Mouse (Mus musculus) gastrocnemius, postnatal 25 days (tissue): Measurements from ENCODE around the gene Igsf11. TPM values are rescaled to one million over a fixed set of nuclear protein-coding genes. Genes with fewer than 3 reads are reported as not detected.

Source experiments
- DNase-seq: peaks from one replicate; pipeline ENCODE4 v3.0.0; 2022
- total RNA-seq, 2 experiments: library from RNA; stranded (reverse); gene quantifications; 1 replicate in 1 of 2; 2 replicates in 1 of 2; pipeline ENCODE4 v1.2.3; 2021

Igsf11 gene
- total RNA-seq, 2 experiments from 2014 or later, result 0.21 to 0.43 TPM

DNA sequence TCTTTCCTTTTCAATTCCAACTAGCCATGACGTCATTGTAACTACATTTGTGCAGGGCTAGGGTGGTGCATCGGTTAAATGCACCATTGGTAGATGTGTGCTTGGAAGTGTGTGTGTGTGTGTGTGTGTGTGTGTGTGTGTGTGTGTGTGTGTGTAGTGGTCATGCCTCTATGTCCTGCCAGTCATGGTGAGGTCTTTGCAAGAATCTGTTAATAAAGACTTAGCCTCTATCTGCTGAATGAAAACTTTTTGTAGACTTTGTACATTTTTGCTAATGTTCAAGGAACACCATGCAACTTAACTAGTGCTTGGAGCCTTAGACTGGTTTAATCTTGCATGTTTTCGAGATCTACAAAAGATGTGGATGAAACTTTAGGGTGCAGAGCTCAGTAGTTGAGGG, 48.3 kb downstream of the Igsf11 start:
- DNase-seq, result no peak

DNA sequence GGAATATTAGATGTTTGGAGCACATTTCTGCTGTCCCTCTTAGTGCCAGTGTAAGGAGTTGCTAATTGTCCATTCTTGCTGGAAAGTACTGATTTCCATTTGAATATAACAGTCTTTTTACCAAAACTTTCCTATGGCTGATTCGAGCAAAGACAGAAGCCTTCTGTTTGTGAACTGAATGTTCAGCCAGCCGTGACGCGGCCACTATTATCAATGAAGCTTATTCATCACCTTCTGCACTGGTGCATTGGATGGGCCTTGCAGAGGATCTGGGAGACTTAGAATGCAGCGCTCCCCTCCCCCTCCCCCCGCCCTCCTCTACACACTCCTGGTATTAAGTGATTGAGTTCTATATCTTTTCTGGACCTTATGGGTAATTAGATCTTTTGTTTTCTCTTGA, 48.8 kb downstream of the Igsf11 start:
- no peak for DNase-seq

DNA sequence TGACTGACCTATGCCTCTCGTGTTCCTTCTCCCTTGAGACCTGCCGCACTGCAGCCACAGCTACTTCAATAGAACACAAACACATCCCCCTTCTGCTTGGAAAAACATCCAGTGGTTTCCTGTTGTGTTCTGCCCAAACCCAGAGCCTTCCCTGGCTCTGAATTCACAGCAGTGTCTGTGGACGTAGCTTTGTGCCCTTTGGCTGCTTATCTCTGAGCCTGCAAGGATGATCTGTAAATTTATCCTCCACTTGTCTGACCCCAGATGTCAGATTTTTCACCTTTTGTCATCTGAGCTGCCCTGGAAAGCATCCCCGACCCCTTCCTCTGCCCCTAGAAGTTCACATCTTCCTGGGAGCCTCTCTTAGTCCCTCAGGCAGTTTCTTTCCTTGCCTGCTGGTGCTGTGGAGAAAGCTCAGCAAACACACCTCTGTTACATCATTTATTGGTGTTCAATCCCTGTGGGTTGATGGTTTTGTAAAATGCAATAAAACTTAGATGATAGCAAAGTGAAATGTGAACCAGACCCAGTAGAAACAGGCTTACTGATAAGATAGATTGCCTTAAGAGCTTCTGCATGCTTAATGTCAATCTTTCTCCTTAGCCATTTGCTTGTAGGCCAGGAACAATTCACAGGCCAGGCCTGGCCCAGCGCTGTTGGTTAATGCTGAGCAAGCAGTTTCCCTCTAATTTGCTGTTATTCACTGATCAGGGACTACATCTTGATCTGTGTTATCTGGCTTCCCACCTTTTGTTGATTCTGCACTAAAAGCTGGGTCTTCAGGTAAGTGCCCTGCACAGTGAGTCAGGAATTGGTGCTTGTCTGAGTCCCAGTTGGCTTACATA, 51.5 kb downstream of the Igsf11 start:
- no peak for DNase-seq

DNA sequence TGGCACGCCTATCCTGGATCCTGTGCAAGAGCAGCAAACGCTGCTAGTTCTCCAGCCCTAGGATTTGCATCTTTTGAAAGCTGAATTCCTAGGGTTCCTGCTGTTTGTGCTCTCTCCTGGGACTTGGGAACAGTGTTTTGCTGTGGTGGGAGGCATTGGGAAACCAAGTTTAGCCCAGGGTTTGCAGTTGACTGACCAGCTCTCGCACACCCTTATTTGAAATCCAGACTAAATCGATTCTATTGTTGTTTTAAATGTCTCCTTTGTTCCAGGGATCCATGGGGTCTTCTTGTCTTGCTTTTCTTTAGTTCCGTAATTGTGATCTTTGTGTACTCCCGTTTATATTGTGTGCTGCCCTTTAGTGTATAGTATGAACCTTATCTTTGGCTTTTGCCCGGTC, 52.6 kb downstream of the Igsf11 start:
- DNase-seq, result no peak

DNA sequence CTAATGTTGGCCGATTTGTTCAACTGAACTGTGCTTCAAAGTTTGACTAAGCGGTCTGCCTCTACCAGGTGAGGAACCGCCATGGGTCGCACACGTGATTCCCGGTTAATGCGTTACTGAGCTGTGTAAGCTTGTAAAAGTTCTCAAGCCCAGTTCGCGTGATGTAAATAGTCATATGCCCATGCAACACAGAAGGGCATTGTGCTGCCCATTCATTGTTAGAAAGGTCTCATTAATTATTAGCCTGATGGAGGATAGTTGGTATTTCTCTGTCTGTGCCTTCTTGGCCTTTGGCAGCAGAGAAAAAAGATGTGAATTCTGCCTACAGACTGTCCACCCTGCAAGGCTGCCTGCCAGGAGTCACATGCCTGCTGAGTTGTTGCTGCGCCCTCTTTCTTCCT, 53.1 kb downstream of the Igsf11 start:
- DNase-seq, result no peak

DNA sequence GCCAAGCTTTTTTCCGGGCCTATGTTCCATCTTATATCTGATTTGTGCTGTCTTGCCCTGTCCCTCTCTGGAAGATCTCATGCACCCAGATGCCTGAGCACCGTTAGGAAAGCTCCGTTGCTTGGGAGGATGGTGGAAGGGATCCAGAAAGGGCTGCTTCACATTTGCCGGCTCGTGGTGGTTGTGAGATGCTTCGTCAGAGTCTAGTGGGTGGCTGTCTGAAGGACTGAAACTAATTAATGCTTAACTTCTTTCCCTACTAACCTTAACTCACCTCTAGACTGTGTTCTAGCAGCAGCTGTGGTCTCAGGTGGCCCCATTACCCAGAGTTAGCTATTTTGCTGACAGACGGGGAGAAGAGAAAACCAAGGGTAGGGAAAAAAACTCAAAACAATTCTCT, 54.0 kb downstream of the Igsf11 start:
- DNase-seq, result no peak

DNA sequence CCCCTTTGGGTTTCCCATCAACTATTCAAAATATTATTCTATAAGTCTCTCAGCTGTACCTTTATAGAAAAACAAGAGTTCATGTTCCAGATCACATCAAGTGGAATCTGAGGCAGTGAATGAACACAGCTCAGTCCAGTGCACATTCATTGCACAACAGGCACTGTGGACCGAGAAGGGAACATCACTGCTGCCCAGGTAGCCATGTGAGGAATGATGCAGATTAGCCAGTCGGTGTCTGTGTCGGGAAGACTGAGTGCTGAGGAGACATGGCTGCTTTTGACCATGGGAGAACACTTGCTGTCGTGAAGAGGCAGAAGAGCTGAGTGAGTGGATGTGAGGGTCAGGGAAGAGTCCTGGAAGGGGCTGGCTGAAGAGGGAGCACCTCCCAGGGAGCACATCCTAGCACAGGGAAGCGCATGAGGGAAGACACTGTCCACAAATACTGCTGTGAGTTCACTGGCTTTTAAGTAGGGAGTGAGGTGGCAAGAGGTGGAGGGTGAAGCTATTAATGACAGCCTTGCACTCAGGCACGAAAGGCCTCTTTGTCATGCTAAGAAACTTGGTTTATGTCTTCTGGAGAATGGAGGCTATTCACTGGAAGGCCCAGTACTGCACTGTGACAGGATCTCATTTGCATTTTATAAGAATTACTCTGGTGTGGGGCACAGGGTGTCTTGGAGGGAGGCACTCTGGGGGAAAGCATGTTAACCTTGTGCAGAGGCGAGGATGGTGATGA, 54.8 kb downstream of the Igsf11 start:
- DNase-seq, result no peak

DNA sequence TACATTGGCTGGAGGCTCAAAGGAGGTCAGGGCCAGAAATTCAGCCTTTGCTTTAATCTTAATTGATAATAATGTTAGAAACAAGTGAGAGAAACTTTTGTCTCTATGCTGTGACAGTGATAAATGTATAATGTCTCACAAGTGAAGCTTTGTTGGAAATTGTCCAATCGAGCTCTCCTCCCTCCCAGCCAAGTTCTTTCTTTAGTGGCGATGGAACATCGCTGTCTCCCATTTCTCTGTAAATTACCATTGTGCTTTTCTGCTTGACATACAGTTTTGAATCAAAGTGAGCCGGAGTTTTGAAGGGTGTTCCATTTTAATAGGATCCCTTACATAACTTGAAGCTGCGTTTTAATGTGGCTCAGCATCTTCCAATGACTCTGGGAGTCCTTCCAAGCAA, 56.0 kb downstream of the Igsf11 start:
- no peak for DNase-seq

DNA sequence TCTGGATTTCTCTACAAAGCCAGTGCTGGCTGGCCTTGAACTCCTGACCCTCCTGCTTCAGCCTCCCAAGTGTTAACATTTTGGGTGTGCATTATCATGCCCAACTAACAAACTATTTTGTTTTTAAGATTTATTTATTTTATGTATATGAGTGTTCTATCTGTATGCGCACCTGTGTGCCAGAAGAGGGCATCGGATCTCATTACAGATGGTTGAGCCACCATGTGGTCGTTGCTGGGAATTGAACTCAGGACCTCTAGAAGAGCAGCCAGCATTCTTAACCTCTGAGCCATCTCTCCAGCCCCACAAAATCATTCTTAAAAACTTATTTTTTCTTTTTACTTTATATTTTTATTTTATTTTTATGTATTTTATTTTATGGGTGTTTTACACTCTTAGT, 60.4 kb downstream of the Igsf11 start:
- DNase-seq, result no peak

DNA sequence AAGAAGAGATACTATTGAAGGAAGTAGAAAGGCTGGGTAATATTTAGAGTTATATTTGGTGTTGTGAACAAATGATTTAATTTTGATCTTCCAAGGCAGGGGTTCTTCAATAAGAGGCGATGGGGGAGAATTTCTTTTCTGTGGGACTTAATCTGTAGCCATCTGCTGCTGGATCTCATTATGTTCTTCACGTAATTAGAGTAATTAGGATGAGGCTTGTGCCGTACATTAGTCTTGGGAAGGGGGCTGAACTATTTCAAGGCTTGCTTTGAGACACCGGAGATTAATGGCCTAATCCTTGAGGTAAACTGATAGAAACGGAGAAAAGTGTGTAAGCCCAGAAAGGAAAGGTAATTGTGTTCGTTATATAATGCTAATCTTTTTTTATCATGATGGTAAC, 61.4 kb downstream of the Igsf11 start:
- no peak for DNase-seq

DNA sequence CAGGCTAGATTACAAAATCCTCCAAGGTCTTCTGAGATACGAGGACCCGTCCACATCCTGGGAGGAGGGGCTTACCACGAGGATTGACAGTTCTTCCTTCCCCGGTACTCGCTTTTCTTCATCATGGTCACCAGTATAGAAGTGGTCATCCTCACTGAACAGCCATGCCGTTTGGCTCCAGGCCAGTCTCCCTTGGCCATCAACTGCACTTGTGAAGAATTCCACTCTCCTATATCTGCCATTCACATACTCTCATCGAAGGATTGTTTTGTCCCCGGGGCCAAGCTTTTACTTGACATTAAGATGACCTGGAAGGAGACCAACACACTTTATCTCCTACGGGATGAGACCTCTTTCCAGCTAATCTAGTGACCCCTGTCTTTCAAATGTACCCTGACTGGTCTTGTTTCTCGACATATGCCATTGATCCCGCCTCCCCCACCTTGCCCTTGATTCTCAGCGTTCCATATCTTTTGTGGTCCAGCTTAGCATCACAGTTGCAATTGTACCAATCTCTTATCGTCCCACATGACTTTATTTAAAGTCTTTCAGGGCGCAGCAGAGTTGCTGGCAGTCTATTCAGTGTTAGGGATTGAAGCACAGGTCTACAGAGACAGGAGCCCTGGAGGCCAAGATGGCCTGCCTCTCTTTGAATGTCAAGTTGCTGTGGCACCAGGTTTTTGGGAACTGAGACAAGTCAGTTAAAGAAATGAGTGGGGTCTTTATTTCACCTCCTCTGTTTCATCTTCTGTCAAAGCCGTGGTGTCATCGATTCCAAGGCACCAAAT, 62.2 kb downstream of the Igsf11 start:
- DNase-seq, result no peak

DNA sequence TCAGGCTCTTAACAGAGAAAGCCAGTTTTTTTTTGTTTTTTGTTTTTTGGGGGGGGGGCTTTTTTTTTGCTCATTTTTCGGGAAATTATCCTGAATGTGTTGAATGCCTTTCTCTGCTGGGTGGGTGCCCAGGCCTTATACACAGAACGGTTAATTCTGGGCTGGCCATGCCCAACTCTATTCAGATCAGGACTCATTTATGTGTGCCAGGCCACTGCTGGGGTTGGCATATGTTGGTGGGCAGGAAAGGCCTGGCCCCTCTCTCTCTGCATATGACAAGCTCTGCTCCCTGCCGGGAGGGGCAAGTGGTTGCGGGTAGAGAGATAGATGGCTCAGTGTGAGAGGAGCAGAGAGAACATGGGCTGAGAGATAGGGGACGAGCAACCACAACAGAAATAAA, 62.8 kb downstream of the Igsf11 start:
- DNase-seq, result no peak

DNA sequence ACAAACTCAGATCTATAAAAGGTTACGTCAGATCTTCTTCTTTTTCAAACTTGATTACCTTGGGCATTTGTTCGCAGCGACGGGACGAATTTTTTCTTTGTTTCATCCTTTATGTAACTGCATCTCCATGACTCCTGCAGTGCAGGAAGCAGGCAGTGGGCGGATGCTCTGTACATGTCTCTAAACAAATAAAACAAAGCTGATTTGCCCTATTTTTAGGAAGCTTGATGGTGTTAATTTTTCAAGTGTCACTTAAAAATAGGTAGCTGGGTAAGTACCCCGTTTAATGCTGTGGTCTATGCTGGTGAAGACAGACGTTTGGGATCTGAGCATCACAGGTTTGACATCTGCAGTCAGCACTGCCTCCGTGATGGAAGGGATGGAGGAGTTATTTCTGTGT, 66.3 kb downstream of the Igsf11 start:
- DNase-seq, result no peak

DNA sequence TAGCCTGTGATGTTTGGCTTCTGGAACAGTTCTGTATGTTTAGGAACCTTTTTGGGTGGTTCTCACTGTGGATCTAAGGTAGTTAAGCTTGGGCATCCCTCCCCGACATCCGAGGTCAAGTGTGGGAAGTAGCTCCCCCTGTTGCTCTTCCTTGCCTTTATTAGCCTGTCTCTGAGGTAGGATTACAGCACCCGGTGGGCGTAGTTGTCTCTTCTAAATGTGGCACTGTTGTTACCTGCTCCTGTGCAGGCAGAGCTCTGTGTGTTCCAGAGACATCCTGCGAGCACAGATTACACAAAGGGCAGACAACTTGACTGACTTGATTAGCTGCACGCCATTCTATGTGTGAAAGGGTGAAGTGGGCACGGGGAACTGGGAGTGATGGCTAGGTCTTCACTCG, 68.1 kb downstream of the Igsf11 start:
- no peak for DNase-seq

DNA sequence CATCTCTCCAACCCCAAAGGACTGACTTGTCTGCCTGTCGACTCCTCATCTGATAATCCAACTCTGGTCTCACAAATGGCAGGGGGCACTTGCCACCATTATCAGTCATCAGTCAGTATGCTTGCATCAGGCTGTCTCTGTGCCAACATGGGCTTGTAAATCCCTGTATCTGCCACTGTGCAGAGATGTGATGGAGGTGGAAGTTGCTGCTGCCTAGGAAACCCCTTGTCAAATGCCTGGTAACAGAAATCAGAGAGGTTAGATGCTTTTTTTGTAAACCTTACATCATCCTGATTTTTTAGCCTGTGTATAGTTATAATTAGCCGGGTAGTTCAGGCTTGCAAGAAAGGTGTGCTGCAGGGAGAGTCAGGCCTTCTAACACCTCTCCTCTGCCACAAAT, 69.4 kb downstream of the Igsf11 start:
- no peak for DNase-seq

DNA sequence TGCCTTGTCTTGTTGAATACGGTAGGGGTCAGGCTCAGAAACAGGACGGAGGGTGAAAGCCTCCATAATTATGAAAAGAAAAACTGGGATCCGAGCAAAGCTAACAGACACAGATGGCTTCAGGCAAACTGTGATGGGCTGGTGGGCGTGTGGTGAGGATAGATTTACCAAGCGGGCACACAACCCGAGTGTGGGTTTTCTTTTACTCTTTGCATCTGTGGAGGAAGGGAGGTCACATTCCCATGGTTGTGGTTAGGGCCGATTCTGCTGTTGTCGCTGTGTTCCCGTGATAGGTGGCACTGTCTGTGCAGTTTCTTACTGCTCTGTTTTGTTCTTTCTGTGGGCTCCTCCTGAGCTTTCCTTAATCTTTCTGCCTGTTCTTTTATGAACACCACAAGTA, 70.2 kb downstream of the Igsf11 start:
- DNase-seq, result no peak

DNA sequence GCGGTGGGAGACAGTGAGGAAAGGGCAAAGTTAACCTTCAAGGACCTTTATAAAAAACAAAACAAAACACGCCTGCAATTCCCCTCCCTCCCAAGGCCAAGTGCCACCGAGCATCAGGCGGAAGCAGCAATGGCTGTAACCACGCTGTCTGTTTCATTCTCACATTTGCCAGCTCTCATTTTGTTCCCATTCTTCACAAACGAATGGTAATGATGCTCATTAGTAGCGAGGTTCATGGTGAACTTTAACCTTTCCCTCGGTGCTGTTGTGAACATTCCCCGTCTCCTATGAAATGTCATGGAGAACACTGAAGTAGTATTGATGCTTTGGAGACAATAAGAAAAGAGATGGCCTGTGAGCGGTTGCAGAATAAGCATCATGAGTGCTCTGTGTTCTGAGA, 74.6 kb downstream of the Igsf11 start:
- no peak for DNase-seq

DNA sequence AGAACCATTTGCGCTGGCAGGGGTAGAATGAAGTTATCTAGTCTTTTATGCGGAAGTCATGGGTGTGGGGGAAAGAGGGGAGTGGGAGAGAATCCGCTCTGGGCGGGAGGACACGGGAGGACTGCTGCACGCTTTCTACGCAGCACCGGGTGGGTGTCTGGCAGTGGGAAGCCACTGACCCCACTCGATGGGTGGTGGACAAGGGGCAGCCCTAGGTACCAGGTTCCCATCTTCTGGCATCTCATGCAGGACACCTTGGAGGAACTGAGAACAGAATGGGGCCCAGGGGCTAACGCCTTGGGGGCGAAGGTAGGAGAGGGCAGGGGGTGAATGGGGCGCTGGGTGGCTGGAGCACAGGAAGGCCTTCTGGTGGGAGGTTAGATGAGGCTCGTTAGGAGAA, 83.7 kb downstream of the Igsf11 start:
- no peak for DNase-seq

DNA sequence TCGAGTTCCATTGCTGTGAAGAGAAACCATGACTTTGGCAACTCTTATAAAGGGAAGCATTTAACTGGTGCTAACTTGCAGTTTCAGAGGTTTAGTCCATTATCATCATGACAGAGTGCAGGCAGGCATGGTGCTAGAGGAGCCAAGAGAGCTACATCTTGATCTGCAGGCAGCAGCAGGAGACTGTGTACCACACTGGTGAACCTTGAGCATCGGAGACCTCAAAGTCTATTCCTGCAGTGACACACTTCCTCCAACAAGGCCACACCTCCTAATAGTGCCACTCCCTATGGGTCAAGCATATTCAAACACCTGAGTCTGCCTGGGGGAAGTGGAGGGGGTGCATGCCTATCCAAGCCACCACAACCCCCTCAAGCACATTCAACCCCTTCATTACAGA, 86.1 kb downstream of the Igsf11 start:
- no peak for DNase-seq

DNA sequence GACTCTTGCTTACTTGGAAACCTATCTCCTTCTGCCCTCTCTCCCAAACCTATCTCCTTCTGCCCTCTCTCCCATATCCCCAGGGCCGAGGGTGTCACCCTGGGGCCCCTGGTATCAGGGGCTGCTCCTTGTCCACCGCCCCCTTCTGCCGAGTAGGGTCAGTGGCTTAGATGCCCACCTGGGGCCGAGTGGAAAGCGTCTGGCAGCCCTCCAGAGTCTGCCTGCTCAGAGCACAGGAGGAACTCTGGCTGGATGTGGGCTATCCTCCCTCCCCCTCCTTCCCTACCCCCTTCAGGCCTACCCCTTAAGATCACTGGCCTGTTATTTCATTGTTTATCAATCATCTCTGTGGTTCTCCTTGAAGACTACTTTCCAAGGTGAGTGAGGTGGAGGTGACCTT, 88.1 kb downstream of the Igsf11 start:
- no peak for DNase-seq

DNA sequence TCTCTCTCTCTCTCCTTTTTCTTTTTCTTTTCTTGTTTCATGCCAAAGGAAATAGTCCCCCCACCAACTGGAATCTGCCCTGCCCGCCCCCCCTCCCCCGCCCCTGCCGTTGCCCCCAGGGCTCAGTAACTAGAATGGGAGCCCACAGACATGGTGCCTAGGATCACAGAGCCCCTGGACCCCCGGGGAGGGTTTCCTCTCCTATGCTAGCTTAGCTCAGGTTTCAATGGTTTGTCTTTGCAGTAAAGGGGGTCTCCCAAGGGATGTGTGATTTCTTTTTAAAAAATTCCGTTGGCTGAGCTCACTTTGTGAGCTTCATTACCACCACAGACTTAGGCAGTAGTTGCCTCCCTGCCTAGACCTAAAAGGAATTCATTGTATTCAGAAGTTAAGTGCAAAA, 89.6 kb downstream of the Igsf11 start:
- no peak for DNase-seq

DNA sequence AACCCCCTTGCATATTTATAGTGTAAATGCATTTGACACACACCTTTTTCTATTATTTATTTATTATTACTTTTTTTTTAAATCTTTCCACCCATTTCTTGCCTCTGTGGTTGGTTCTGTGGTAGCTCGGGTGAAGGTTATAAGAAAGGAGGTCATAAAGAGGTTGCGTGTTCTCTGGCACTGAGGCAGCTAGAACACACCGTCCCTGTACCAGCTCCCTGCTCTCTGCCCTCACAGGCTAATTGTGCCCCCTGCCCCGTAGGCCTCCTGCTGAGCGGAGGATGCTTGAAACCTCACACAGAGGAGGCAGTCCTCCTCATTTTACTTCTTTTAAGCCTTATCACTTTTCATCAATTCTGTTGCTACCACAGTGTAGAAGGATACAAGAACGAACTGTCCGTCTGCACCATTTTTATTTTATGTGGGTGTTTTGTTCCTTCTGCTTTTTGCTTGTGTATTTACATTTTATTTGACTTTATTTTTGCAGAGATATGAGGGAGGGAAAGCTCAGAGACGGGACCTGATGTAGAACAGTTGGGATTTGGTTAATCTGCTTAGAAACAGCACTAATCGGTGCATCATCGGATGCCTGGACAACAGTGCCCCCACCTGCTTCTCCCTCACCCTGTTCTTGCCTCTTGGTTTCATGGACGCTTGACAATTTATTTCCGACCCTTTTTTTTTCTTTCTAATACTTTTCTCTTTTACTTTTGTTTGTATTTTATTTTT, 90.2 kb downstream of the Igsf11 start:
- DNase-seq, result no peak
